Mouse (Mus musculus): ENCODE results near the gene Cd300c. TPM values are rescaled to one million over a fixed set of nuclear protein-coding genes. Genes with fewer than 3 reads are reported as not detected.
A peak's percentile ranks its signal among the peaks of the same experiment; 100 is the strongest.
"Not testable (repeated sequence)": the region's sequence is repeated elsewhere in the genome, so short reads cannot be mapped to it uniquely, and the experiment has no call there.

Gene Cd300c
- not detected for total RNA-seq (2021)
- long read RNA-seq, experiment 1: 0 reads
- long read RNA-seq, experiment 2: 0 reads

DNA sequence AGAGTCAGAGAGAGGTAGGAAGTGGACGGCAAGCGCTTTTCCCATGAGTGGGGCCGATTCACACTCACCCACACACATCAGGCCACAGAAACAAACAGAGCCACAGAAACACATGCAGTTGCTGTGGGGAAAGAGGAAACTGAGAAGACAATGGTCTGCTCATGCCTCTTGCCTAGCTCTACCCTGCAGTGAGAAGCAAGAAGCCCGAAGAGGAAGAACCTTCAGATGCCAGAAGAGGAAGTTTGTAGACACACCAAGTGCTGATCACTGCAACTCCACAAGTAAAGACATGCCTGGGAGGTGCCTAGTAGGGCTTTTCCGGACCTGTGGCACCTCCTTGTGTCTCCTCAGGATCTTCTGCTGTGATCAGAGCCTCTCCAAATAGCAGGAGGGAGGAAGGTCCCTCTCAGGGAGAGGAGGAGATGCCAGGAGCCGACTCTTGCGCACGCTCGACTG is at the start of gene Cd300c:
Gene Cd300c (minus strand): TSS at position 406 of the 456 bp plus-strand sequence.
- intact Hi-C loops (cut with DNase I; ENCODE audit: low total_unique reads): no loop called here
- DNase-seq: no peak

GRCm38 (mm10) chr11:115016093-115016492 is 47.1 kb upstream of the Cd300c start, which contains the start of gene Cd300ld2:
Cd300ld2 (minus strand) TSS chr11:115016193.
- intact Hi-C loops (cut with DNase I; ENCODE audit: low total_unique reads); DNase-seq: not testable (repeated sequence)

GRCm38 (mm10) chr11:115004070-115004469 is 35.1 kb upstream of the Cd300c start:
- intact Hi-C loops (cut with DNase I; ENCODE audit: low total_unique reads): no loop called here
- no peak for DNase-seq

- intact Hi-C loops (cut with DNase I; ENCODE audit: low total_unique reads): no loop called here
- DNase-seq: peak; percentile 7
Measured at GRCm38 (mm10) chr11:115001474-115002040, 32.6 kb upstream of the Cd300c start, which contains the start of gene Cd300c2. Cd300c2 (minus strand) TSS chr11:115001880.

- intact Hi-C loops (cut with DNase I; ENCODE audit: low total_unique reads): no loop called here
- DNase-seq: no peak
Measured at GRCm38 (mm10) chr11:114989793-114990192, 20.8 kb upstream of the Cd300c start, which contains the start of gene Cd300ld. Cd300ld (minus strand) TSS chr11:114989922.

GRCm38 (mm10) chr11:114981866-114982265 is 12.9 kb upstream of the Cd300c start:
- no peak for DNase-seq
- intact Hi-C loops (cut with DNase I; ENCODE audit: low total_unique reads): no loop called here

DNA sequence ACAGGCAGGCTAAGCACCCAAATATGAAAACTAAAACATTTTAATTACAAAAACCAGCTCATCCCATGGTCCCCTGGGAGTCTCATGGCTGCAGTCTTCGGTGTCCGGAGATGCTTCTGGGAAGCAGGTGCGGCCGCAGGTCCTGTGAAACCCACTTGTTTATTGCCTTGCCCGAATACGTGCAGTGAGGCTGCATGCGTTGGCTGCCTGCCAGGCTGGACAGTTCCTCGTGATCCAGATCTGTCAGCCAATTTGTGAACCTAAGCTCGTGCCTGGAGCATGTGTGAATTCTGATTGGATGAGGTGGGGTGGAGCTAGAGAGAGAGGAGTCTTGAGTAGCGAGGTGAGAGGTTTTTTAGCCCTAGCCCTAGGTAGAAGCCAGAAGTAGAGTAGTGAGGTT is 3.8 kb upstream of the Cd300c start:
- DNase-seq: no peak
- intact Hi-C loops (cut with DNase I; ENCODE audit: low total_unique reads): no loop called here

DNA sequence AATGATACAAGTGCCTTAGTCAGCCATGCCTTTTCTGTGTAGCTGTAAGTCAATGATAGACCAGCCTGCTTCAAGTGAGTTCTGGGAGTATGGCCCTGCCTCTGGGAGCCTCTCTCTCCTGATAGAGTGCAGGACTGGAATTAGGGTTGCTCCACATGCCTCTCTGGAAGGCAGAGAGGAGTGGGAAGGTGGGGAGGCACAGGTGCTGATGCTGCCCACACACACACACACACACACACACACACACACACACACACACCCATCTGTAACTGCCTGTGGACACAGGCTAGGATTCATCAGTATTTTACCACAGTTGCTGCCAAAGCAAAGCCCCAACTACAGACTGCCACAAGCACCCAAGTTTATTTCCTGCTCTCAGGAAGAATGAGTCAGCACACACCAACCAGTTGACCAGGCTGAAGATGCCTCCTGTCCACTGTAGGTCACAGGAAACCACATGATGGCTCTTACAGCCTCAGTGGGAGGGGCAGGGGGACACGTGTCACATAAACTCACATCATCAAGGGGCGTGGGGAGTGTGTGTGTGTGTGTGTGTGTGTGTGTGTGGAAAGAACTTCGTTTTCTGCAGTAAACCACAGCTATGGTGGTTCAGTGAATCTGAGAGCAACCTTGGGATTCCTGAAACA is 3.7 kb downstream of the Cd300c start:
- intact Hi-C loops (cut with DNase I; ENCODE audit: low total_unique reads): no loop called here
- no peak for DNase-seq

DNA sequence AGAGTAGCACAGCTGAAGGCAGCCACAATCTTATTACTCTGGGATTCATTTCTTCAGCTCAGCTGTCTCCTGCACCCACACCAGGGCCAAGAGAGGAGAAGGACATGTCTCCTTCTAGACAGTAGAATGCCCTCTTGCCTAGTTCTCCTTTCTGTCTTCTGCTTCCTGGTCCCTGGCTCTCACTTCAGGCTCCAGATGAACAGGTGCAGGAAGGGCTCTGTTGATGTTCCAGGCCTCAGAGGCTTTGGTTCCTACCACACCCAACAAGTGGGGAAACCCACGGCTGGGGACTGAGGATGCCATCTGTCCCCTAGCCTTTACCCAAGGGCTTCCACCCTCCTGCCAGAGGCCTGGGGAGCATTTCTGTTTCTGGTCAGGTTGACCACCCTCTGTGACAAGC is 8.6 kb downstream of the Cd300c start:
- no peak for DNase-seq
- intact Hi-C loops (cut with DNase I; ENCODE audit: low total_unique reads): no loop called here

GRCm38 (mm10) chr11:114934144-114934543 is 34.8 kb downstream of the Cd300c start, which contains the start of gene Cd300lb:
Cd300lb (minus strand) TSS chr11:114934386.
- DNase-seq: no peak
- intact Hi-C loops (cut with DNase I; ENCODE audit: low total_unique reads): no loop called here

DNA sequence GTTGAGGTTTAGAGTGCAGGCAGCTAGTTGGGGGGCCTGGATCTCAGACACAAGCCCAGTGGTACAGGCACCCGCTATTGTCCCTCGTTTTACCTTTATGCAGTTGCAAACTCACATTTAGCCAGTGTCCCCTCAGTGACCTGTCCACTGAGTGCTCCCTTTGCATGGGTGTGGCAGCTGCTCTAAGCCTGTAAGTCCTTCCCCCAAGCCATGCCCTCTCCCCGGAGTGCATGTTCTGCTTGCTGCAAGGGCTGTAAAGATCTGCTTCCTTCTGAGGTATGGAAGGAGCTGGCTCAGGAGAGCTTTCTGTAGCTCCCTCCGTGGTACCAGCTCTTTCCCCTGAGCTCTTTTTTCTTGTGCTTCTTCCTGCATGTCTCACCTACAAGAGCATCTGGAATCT is 35.4 kb downstream of the Cd300c start:
- intact Hi-C loops (cut with DNase I; ENCODE audit: low total_unique reads): no loop called here
- no peak for DNase-seq

DNA sequence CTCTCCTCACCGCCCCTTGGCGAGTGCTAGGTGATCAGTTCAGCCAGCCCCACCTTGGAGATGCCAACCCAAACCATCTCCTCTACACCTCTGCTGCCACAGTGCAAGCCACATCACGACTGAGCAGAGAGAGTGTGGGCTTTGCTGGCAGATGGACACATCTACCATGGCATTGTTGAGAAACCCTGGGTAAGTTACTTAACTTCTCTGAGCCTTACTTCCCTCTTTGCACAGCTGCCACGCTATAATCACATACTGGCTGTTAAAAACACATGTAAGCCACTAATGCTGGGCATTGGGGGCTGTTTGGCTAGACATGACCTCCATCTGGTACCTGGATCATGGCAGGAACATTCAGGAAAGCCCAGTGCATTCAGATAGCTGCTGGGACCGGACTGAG is 37.9 kb downstream of the Cd300c start:
- intact Hi-C loops (cut with DNase I; ENCODE audit: low total_unique reads): no loop called here
- DNase-seq: no peak

- DNase-seq: no peak
- intact Hi-C loops (cut with DNase I; ENCODE audit: low total_unique reads): no loop called here
Measured at GRCm38 (mm10) chr11:114929581-114929980, 39.4 kb downstream of the Cd300c start.

DNA sequence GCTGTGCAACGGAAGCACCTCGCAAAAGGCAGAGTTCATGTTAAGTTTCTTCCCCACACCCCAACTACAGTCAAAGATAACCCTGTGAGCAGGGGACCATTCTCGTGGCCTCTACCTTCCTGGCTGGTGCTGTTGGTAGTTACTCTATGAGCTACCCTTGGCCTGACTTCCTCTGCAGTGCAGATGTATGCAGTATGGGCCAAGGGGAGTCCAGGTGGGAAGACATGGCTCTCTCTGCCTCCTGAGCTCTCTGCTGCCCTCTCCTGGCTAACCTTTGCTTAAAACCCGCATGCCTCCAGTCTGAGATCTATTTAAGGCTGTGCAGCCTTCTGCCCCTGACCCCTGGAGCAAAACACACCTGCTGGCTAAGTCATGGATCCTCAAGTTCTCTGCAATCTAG is 45.0 kb downstream of the Cd300c start:
- intact Hi-C loops (cut with DNase I; ENCODE audit: low total_unique reads): no loop called here
- DNase-seq: no peak

DNA sequence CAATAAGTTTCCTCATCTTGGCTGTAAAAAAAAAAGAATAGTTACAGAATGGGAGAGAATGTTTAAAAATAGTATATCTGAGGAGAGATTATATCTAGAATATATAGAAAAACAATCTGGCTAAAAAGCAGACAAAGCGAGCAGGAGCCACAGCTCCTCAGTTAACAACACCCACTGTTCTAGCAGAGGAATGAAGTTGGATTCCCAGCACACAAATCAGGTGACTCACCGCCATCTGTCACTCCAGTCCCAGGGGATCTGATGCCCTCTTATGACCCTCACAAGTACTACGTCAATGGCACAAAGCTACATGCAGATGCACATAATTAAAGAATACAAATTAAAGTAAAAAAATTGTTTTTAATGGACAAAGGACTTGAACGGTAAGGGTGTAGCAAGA is 46.5 kb downstream of the Cd300c start:
- DNase-seq: no peak
- intact Hi-C loops (cut with DNase I; ENCODE audit: low total_unique reads): no loop called here

DNA sequence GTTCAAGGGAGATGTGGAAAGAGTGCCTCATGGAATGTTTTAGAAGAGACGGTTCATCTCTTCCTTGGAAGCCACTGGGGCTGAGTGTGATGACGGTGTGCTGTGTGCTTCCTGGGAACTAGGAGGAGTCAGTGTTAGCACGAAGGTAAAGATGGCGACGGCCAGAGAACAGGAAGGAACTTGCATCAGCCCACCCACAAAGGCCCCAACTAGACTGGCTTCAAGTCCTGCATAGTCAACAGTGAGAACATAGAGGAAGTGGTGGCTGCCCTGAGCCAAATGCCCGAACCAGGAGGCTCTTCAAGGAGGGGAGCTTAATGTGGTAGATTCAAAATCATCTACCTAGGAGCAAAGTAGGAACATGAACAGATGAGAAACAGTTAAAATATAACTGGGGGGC is 51.8 kb downstream of the Cd300c start:
- no peak for DNase-seq

DNA sequence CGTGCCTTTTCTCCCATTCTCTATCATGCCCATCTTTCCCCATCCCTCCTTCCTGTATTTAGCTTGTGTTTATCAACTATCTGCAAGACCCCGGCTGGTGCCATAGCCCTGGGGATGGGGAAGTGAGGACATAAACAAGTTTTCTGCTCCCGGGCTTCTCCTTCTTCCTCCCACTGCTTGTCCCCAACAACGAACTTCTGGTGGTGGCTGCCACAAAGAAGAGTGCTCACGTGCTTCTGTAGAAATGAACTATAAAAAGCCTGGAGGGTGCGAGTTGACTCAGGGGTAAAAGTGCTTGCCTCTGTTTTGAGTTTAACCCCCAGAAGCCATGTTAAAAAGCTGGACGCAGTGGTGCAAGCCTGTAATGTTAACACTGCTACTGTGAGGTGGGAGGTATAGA is 54.0 kb downstream of the Cd300c start:
- intact Hi-C loops (cut with DNase I; ENCODE audit: low total_unique reads): loop anchor here (2.0 to 5.0 kb wide), 2 partner anchors 104 to 168 kb away; no protein-coding TSS in a partner anchor
- DNase-seq: no peak

More for the DNA sequence above, 51.8 kb downstream of the Cd300c start:
- intact Hi-C loops (cut with DNase I; ENCODE audit: low total_unique reads): no loop called here

- intact Hi-C loops (cut with DNase I; ENCODE audit: low total_unique reads): loop anchor here (5.0 kb wide), 1 partner anchor 166 kb away; no protein-coding TSS in a partner anchor
- DNase-seq: peak; percentile 76
Measured at GRCm38 (mm10) chr11:114912847-114913246, 56.1 kb downstream of the Cd300c start.

DNA sequence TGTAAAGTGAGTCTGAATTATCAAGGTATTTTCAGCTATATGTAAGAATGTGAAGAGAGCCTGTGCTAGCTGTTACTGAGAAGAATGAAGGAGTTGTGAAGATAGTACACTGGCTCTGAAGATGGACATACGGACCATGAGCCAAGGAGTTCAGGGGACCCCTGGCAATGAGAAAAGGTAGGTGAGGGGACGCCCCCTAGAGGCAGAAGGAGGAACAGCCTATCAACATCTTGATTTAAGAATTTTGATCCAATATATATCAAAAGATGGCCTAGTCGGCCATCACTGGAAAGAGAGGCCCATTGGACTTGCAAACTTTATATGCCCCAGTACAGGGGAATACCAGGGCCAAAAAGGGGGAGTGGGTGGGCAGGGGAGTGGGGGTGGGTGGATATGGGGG is 59.4 kb downstream of the Cd300c start:
- intact Hi-C loops (cut with DNase I; ENCODE audit: low total_unique reads); DNase-seq: not testable (repeated sequence)

GRCm38 (mm10) chr11:114908086-114908485 is 60.9 kb downstream of the Cd300c start:
- no peak for DNase-seq
- intact Hi-C loops (cut with DNase I; ENCODE audit: low total_unique reads): no loop called here

GRCm38 (mm10) chr11:114907567-114907966 is 61.4 kb downstream of the Cd300c start:
- no peak for DNase-seq
- intact Hi-C loops (cut with DNase I; ENCODE audit: low total_unique reads): no loop called here
